Mouse (Mus musculus): Measurements from ENCODE around the gene Adssl1.
A peak's percentile ranks its signal among the peaks of the same experiment; 100 is the strongest.

The Adssl1 gene

GRCm38 (mm10) chr12:112621900-112622299 is 2.1 kb downstream of the Adssl1 start:
- no peak for DNase-seq (ENCODE audit: low spot score in 2 of 2)

- peak in 1 of 2 experiments; percentile 74 for DNase-seq (ENCODE audit: low spot score in 2 of 2)
These were observed 3.9 kb downstream of the Adssl1 start for GRCm38 (mm10) chr12:112623742-112624141.

- no peak for DNase-seq (ENCODE audit: low spot score in 2 of 2)
These were observed 5.9 kb downstream of the Adssl1 start for GRCm38 (mm10) chr12:112625700-112626099.

GRCm38 (mm10) chr12:112626455-112626854 is 6.6 kb downstream of the Adssl1 start:
- DNase-seq (ENCODE audit: low spot score in 2 of 2) = no peak

GRCm38 (mm10) chr12:112627097-112627881 is 7.4 kb downstream of the Adssl1 start:
- peak in 1 of 2 experiments; percentile 33 for DNase-seq (ENCODE audit: low spot score in 2 of 2)

- no peak for DNase-seq (ENCODE audit: low spot score in 2 of 2)
These were observed 8.4 kb downstream of the Adssl1 start for GRCm38 (mm10) chr12:112628197-112628596.

- DNase-seq (ENCODE audit: low spot score in 2 of 2) = peak; percentile 54 to 70
These were observed 9.3 kb downstream of the Adssl1 start for GRCm38 (mm10) chr12:112628928-112629721.

GRCm38 (mm10) chr12:112630029-112630428 is 10.2 kb downstream of the Adssl1 start:
- no peak for DNase-seq (ENCODE audit: low spot score in 2 of 2)

- DNase-seq (ENCODE audit: low spot score in 2 of 2) = no peak
These were observed 11.0 kb downstream of the Adssl1 start for GRCm38 (mm10) chr12:112630796-112631195.

GRCm38 (mm10) chr12:112631472-112631871 is 11.6 kb downstream of the Adssl1 start:
- DNase-seq (ENCODE audit: low spot score in 2 of 2) = no peak

- no peak for DNase-seq (ENCODE audit: low spot score in 2 of 2)
These were observed 12.4 kb downstream of the Adssl1 start for GRCm38 (mm10) chr12:112632084-112632777.

- DNase-seq (ENCODE audit: low spot score in 2 of 2) = no peak
These were observed 13.1 kb downstream of the Adssl1 start for GRCm38 (mm10) chr12:112632907-112633306.

GRCm38 (mm10) chr12:112633686-112634085 is 13.8 kb downstream of the Adssl1 start:
- no peak for DNase-seq (ENCODE audit: low spot score in 2 of 2)

- DNase-seq (ENCODE audit: low spot score in 2 of 2) = peak in 1 of 2 experiments; percentile 36
These were observed 19.7 kb downstream of the Adssl1 start for GRCm38 (mm10) chr12:112639526-112639925.

GRCm38 (mm10) chr12:112643126-112643525 is 23.3 kb downstream of the Adssl1 start:
- no peak for DNase-seq (ENCODE audit: low spot score in 2 of 2)

- peak; percentile 94 to 98 for DNase-seq (ENCODE audit: low spot score in 2 of 2)
These were observed 24.5 kb downstream of the Adssl1 start, which contains the start of gene Siva1 for GRCm38 (mm10) chr12:112644180-112644854. Gene Siva1, plus strand, starts transcription at chr12:112644679.

- DNase-seq (ENCODE audit: low spot score in 2 of 2) = peak; percentile 37 to 49
These were observed 25.1 kb downstream of the Adssl1 start for GRCm38 (mm10) chr12:112644855-112645506.

- no peak for DNase-seq (ENCODE audit: low spot score in 2 of 2)
These were observed 26.3 kb downstream of the Adssl1 start for GRCm38 (mm10) chr12:112646139-112646538.

- DNase-seq (ENCODE audit: low spot score in 2 of 2) = no peak
These were observed 28.2 kb downstream of the Adssl1 start for GRCm38 (mm10) chr12:112648081-112648480.

- no peak for DNase-seq (ENCODE audit: low spot score in 2 of 2)
These were observed 32.1 kb downstream of the Adssl1 start for GRCm38 (mm10) chr12:112651778-112652439.

Measured in thymus, postnatal 10 days (tissue).